Mouse (Mus musculus) myocyte (in vitro differentiated cells): Measurements from ENCODE around the gene Mkrn2os. TPM values are rescaled to one million over a fixed set of nuclear protein-coding genes. Genes with fewer than 3 reads are reported as not detected.

Source experiments
- H3K27me3 ChIP-seq: one replicate; pipeline ENCODE4 v1.6.1; 2011; ENCODE audit not compliant: control insufficient read depth, insufficient read depth, insufficient read length
- H3K36me3 ChIP-seq: one replicate; pipeline ENCODE4 v1.6.1; 2011; ENCODE audit not compliant: control insufficient read depth, insufficient read depth
- H3K4me2 ChIP-seq: one replicate; pipeline ENCODE4 v1.6.1; 2011; ENCODE audit warnings: low read depth, control low read depth
- H3K4me3 ChIP-seq: one replicate; pipeline ENCODE4 v1.5.1; 2011; ENCODE audit warnings: mild to moderate bottlenecking, control low read depth, moderate library complexity
- H3K79me2 ChIP-seq: one replicate; pipeline ENCODE4 v1.6.1; 2011; ENCODE audit not compliant: control insufficient read depth, insufficient read depth
- H3ac ChIP-seq: one replicate; pipeline ENCODE4 v1.6.1; 2011; ENCODE audit not compliant: control insufficient read depth, insufficient read length
- CEBPB ChIP-seq: IDR thresholded peaks from 2 replicates; pipeline ENCODE4 v1.6.1; 2011; ENCODE audit warnings: mild to moderate bottlenecking, moderate library complexity; ENCODE audit not compliant: poor library complexity, insufficient read depth, severe bottlenecking
- E2F4 ChIP-seq: IDR thresholded peaks from one replicate; pipeline ENCODE4 v1.6.1; 2011; ENCODE audit warnings: mild to moderate bottlenecking, control low read depth, moderate library complexity; ENCODE audit not compliant: insufficient read depth
- MAX ChIP-seq: IDR thresholded peaks from one replicate; pipeline ENCODE4 v1.6.1; 2011; ENCODE audit warnings: low read depth, mild to moderate bottlenecking, control low read depth
- MYOD1 ChIP-seq, 3 experiments: IDR thresholded peaks; one replicate each; pipeline ENCODE4 v1.6.1; 2011; ENCODE audit warnings: control low read depth in 2 of 3, low read depth in 2 of 3, mild to moderate bottlenecking in 2 of 3, moderate library complexity in 1 of 3; ENCODE audit not compliant: insufficient read length in 2 of 3, control insufficient read depth in 1 of 3
- MYOG ChIP-seq, 3 experiments: IDR thresholded peaks; one replicate each; pipeline ENCODE4 v1.6.1; 2011; ENCODE audit warnings: control low read depth in 2 of 3, low read depth in 2 of 3, mild to moderate bottlenecking in 2 of 3; ENCODE audit not compliant: insufficient read length in 2 of 3, control insufficient read depth in 1 of 3, insufficient read depth in 1 of 3
- POLR2A ChIP-seq: IDR thresholded peaks from one replicate; pipeline ENCODE4 v1.6.1; 2011; ENCODE audit warnings: low read depth, mild to moderate bottlenecking, control low read depth, moderate library complexity; ENCODE audit not compliant: insufficient read length
- POLR2AphosphoS2 ChIP-seq: IDR thresholded peaks from one replicate; pipeline ENCODE4 v1.6.1; 2011; ENCODE audit warnings: low read depth, control low read depth; ENCODE audit not compliant: insufficient read length
- REST ChIP-seq: IDR thresholded peaks from one replicate; pipeline ENCODE4 v1.6.1; 2011; ENCODE audit warnings: mild to moderate bottlenecking, control low read depth, moderate library complexity; ENCODE audit not compliant: insufficient read depth, insufficient read length
- SRF ChIP-seq: IDR thresholded peaks from one replicate; pipeline ENCODE4 v1.6.1; 2011; ENCODE audit warnings: low read depth; ENCODE audit not compliant: control insufficient read depth, insufficient read length
- TCF12 ChIP-seq: IDR thresholded peaks from one replicate; pipeline ENCODE4 v1.6.1; 2011; ENCODE audit warnings: mild to moderate bottlenecking, control low read depth; ENCODE audit not compliant: poor library complexity, insufficient read depth, severe bottlenecking
- TCF3 ChIP-seq: IDR thresholded peaks from one replicate; pipeline ENCODE4 v1.6.1; 2011; ENCODE audit warnings: low read depth, control low read depth; ENCODE audit not compliant: insufficient read length
- USF1 ChIP-seq: IDR thresholded peaks from one replicate; pipeline ENCODE4 v1.6.1; 2011; ENCODE audit warnings: low read depth, mild to moderate bottlenecking, control low read depth, moderate library complexity
- polyA plus RNA-seq: library from polyadenylated mRNA; unstranded; fragments of >200 nt; fragmentation: generic; extraction: Trizol; gene quantifications from one replicate; pipeline ENCODE4 v1.2.1, GENCODE M21; 2012; ENCODE audit warnings: missing spikeins

Gene Mkrn2os
- polyA plus RNA-seq, 1 experiment: 0.04 TPM

- H3ac ChIP-seq: no peak overlapping the region
- no peaks in the 10 kb centered on the region for H3K27me3 ChIP-seq
- no peak overlapping the region for H3K4me2 ChIP-seq
- H3K79me2 ChIP-seq: no peaks in the 10 kb centered on the region
- peaks cover 49% of the 10 kb centered on the region for H3K36me3 ChIP-seq
- no peak overlapping the region for H3K4me3 ChIP-seq
- no peak for TF ChIP-seq POLR2AphosphoS2
- TF ChIP-seq MYOD1 (IDR thresholded peaks at IDR 0.05; ENCODE audit: control insufficient read depth in 1 of 3, insufficient read length in 2 of 3, low read depth in 2 of 3): no peak
- no peak for TF ChIP-seq POLR2A
- no peak for TF ChIP-seq TCF12
- TF ChIP-seq E2F4: no peak
- no peak for TF ChIP-seq REST
- no peak for TF ChIP-seq USF1
- TF ChIP-seq CEBPB: no peak
- no peak for TF ChIP-seq MAX
- TF ChIP-seq TCF3: no peak
Measured at GRCm38 (mm10) chr6:115619818-115620217, 27.4 kb upstream of the Mkrn2os start.

- H3K79me2 ChIP-seq: no peaks in the 10 kb centered on the region
- no peak overlapping the region for H3K4me3 ChIP-seq
- H3K4me2 ChIP-seq: no peak overlapping the region
- peaks cover 57% of the 10 kb centered on the region for H3K36me3 ChIP-seq
- H3K27me3 ChIP-seq: no peaks in the 10 kb centered on the region
- TF ChIP-seq USF1: no peak
- TF ChIP-seq POLR2AphosphoS2: peak; percentile 38
- H3ac ChIP-seq: no peak overlapping the region
Measured at GRCm38 (mm10) chr6:115615983-115616382, 23.6 kb upstream of the Mkrn2os start.

- TF ChIP-seq POLR2A: no peak
- no peak for TF ChIP-seq SRF
- no peak for TF ChIP-seq TCF12
- no peak for TF ChIP-seq MAX
- no peak for TF ChIP-seq CEBPB
- no peak for TF ChIP-seq TCF3
- Histone ChIP-seq H3K27me3 (no peaks in the 10 kb centered on the region), H3K4me2 (no peak overlapping the region), H3K79me2 (peaks cover 1% of the 10 kb centered on the region), H3ac (no peak overlapping the region), H3K4me3 (no peak overlapping the region), H3K36me3 (peaks cover 56% of the 10 kb centered on the region)
Measured at GRCm38 (mm10) chr6:115613793-115614192, 21.4 kb upstream of the Mkrn2os start.

GRCm38 (mm10) chr6:115610301-115610700, 17.9 kb upstream of the Mkrn2os start:
- Histone ChIP-seq H3K79me2 (peaks cover 5% of the 10 kb centered on the region), H3K27me3 (no peaks in the 10 kb centered on the region), H3K4me3 (no peak overlapping the region), H3K36me3 (peaks cover 32% of the 10 kb centered on the region), H3K4me2 (no peak overlapping the region), H3ac (no peak overlapping the region)
- TF ChIP-seq TCF3 (no peak), MYOG (IDR thresholded peaks at IDR 0.05; ENCODE audit: control insufficient read depth in 1 of 3, insufficient read depth in 1 of 3, insufficient read length in 2 of 3, low read depth in 2 of 3) (no peak), CEBPB (no peak), REST (no peak), TCF12 (no peak), E2F4 (no peak), MYOD1 (IDR thresholded peaks at IDR 0.05; ENCODE audit: control insufficient read depth in 1 of 3, insufficient read length in 2 of 3, low read depth in 2 of 3) (no peak), POLR2AphosphoS2 (no peak)

GRCm38 (mm10) chr6:115609121-115609520, 16.7 kb upstream of the Mkrn2os start:
- no peak overlapping the region for H3ac ChIP-seq
- peaks cover 5% of the 10 kb centered on the region for H3K79me2 ChIP-seq
- TF ChIP-seq E2F4 (no peak), POLR2A (no peak), MYOG (IDR thresholded peaks at IDR 0.05; ENCODE audit: control insufficient read depth in 1 of 3, insufficient read depth in 1 of 3, insufficient read length in 2 of 3, low read depth in 2 of 3) (no peak), USF1 (no peak), MAX (no peak), TCF12 (no peak), REST (no peak), CEBPB (no peak)
- H3K4me2 ChIP-seq: no peak overlapping the region
- H3K27me3 ChIP-seq: no peaks in the 10 kb centered on the region
- H3K36me3 ChIP-seq: peaks cover 26% of the 10 kb centered on the region
- no peak overlapping the region for H3K4me3 ChIP-seq
